Mouse (Mus musculus): ENCODE measurements at regions not wholly inside any gene's neighbourhood (a gene's known extent, or its start where the extent isn't known, plus 50 kb on each side); places are given as distances from the start of the nearest gene placed in this dataset.

DNA sequence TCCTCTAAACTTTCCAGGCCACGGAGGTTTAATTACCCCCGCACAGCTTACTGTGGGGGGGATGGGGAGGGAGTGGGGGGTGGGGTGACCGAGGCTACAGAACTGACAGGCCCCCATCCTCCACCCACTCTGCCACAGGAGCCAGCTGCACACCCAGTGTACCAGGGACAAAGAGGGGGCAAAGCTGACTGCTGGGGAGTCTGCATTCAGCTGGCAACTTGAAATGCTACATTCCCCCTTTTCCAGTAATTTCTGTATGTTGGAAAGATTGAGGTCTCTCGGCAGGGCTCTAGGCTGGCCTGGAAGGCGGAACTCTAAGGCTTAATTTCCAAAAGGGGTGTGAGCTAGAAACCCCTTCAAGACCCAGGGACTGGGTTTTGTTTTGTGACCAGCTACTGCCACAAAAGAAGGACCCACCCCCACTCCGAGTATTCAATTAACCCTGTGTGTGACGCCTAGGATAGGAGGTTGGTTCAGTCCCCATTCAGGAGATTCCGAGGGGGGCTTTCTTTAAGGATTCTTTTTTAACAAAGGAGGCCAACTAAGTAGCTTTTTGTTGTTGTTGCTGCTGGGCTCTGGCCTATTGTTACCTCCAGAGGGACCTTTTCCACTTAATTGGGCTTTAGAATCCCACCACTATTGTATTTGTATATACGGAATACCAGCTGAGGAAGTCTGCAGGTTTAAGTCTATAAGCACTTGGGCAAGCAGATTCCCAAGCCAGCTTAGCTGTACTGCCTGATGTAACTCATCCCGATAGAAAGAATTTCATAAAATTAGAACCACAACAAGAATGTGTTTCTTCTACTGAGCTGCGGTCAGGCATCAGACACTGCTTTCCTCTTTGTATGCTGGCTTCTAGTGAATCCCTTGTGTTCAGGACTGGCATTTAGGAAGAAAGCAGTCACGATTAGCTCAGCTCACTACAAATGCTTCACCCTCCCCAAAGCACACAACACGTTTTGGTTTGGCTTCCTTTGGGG, 191.2 kb downstream of the Sox11 start:
- no peak for DNase-seq

GRCm38 (mm10) chr12:27143310-27143709, 199.1 kb downstream of the Sox11 start:
- intact Hi-C loops (cut with DNase I) = no loop called here

More for the DNA sequence above, 191.2 kb downstream of the Sox11 start:
- intact Hi-C loops (cut with DNase I) = no loop called here

DNA sequence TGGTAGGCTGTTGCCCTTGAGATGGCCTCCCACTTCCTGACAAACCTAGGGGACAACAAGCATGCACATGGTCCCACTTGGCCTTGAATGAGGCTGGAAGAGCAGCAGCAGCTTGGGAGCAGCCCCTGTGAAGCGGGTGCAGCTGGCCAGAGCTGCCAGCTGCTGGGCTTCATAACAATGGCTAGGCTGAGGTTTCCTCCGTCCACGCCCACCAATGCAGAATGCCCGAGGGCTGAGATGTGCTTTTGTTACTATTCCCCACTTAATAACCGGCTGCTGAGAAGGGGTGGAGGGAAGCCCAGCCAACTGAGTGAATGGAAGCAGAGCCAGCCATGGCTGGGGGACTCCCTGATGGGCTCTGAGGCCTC, 202.1 kb downstream of the Sox11 start:
- no peak for DNase-seq

More at GRCm38 (mm10) chr12:27143310-27143709, 199.1 kb downstream of the Sox11 start:
- DNase-seq = no peak

DNA sequence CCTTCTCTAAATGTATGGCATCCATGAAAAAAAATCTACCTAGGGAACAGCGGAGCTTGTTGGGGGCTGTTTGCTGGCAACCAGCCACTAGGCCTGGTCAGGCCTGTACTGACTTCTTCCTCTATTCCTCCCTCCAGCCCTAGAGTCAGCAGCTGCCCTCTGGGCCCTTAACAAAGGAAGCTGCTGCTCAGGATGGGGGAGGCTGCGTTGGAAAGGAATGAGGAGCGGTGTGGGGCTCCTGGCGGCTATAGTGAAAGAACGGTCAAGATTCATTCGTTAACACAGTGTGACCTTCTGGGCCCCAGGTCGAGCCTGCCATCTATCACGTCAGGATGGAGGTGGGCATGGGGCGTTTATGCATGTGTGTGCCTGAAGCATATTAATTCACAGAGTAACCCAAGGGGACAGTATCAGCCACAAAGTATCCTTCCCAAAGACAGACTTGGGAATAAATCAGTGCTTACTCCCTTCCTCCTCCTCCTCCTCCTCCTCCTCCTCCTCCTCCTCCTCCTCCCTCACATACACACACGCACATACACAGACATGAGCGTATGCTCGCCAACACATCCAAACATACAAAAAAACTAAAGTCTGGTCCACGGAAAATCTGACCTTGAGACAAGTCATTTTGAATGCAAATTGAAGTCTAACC, 202.6 kb downstream of the Sox11 start:
- no peak for DNase-seq

More for the DNA sequence above, 202.1 kb downstream of the Sox11 start:
- intact Hi-C loops (cut with DNase I) = no loop called here

DNA sequence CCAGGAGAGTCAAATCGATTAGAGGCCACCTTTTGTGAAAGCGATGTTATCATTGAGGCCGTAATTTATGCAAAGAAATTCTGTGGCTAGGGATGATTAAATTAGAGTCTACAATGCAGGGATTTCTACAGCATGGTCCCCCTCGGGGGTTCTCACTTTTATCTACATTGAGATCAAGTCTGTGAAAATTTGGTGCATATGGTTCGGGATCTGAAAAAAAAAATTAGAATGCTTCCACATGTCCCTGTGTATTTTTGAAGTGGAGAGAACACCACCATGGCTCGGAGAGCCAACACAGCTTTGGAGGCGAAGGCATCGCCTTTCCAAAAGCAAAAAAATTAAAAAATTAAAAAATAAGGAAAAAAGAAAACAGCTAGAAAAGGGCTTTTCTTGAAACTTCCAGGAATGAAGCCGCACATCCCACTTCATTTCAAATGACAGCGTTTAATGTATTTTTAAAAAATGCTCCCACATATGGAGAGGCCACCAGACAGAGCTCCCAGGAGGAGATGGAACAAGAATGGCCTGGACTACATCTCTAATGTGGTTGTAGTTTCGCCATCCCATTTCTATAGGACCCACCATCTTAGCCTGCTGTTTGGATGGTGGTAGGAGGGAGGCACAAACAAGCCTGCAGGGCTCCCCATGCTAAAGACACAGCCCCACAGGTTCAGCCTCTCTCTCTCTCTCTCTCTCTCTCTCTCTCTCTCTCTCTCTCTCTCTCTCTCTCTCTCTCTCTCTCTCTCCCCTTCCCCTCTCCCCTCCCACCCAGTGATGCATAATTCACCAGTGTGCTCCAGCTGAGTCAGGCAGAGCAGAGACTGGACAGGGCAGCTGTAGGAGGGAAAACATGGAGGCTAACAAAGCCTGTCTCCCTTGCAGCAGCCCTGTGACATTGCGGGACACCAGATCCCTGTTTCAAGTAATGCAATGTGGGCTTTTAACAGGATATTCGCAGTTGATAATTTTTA, 203.4 kb downstream of the Sox11 start:
- no peak for DNase-seq
- intact Hi-C loops (cut with DNase I) = no loop called here

More for the DNA sequence above, 202.6 kb downstream of the Sox11 start:
- intact Hi-C loops (cut with DNase I) = no loop called here

GRCm38 (mm10) chr12:27135997-27136559, 206.3 kb downstream of the Sox11 start:
- DNase-seq = peak in 1 of 2 experiments; percentile 3
- intact Hi-C loops (cut with DNase I) = no loop called here

- intact Hi-C loops (cut with DNase I) = no loop called here
- DNase-seq = no peak
Observed at GRCm38 (mm10) chr12:27130544-27130943, 211.8 kb downstream of the Sox11 start.

- DNase-seq = no peak
- intact Hi-C loops (cut with DNase I) = no loop called here
Observed at GRCm38 (mm10) chr12:27127054-27127605, 215.2 kb downstream of the Sox11 start.

GRCm38 (mm10) chr12:27118581-27118980, 223.8 kb downstream of the Sox11 start:
- intact Hi-C loops (cut with DNase I) = no loop called here

GRCm38 (mm10) chr12:27115392-27115791, 227.0 kb downstream of the Sox11 start:
- intact Hi-C loops (cut with DNase I) = no loop called here
- no peak for DNase-seq

More at GRCm38 (mm10) chr12:27118581-27118980, 223.8 kb downstream of the Sox11 start:
- DNase-seq = no peak

- no peak for DNase-seq
- intact Hi-C loops (cut with DNase I) = no loop called here
Observed at GRCm38 (mm10) chr12:27104925-27105571, 237.3 kb downstream of the Sox11 start.

DNA sequence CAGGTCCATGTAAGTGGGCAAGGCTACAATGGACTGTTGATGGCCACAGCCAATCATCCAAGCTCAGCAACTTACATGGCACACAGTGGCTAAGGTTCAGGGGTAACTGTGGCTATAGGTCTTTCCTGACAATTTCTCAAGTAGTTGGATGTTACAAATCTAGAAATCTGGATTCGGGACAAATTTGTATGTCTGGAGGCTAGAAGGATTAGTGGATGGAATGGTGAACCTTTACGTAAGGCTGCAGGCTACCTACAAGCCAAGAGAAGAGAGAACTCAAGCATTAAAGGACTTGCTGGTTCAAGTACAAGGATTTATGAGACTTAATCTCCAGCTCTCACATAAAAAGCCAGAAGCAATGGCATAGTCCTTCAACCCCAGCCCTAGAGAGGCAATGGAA, 239.4 kb downstream of the Sox11 start:
- intact Hi-C loops (cut with DNase I) = no loop called here
- DNase-seq = no peak

- no peak for DNase-seq
- intact Hi-C loops (cut with DNase I) = no loop called here
Observed at GRCm38 (mm10) chr12:27089206-27089605, 253.2 kb downstream of the Sox11 start.

GRCm38 (mm10) chr12:27085890-27086289, 256.5 kb downstream of the Sox11 start:
- intact Hi-C loops (cut with DNase I) = no loop called here
- no peak for DNase-seq

DNA sequence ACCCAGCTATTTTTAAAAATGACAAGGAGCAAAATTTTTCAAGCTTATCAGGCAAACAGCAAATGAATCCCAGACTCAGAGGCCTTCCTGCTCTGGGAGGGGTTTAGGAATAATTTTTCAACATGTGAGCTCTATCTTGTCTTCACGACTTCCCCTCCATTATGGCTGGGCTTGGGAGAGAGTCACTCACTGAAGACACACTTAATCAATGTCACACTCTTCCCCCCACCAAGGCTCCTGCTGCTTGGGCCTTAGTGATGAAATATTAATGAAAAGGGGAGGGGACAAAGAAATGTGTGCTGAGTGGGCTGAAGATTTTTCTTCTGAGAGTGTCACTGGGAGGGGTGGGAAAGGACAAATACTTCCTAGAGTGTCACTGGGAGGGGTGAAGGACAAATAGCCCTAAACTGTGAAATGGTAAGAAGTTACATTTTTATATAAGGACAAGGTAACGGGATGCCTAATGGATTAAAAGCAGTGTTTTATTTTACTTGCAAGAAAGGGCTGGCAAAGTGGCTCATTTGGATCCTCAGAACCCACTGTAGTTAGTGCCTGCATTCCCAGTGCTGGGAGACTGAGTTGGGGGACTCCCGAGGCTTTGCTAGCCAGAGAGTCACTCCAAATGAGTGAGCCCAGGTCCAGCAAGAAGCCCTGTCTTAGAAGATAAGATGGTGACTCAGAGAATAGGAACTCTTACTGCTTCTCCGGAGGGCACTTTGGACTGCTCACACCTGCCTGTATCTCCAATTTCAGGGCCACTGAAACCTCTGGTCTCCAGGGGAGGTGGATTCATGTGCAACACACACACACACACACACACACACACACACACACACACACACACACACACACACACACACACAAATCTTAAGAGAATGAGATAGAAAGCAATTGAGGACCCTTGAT, 258.5 kb downstream of the Sox11 start:
- intact Hi-C loops (cut with DNase I) = no loop called here
- DNase-seq = no peak

DNA sequence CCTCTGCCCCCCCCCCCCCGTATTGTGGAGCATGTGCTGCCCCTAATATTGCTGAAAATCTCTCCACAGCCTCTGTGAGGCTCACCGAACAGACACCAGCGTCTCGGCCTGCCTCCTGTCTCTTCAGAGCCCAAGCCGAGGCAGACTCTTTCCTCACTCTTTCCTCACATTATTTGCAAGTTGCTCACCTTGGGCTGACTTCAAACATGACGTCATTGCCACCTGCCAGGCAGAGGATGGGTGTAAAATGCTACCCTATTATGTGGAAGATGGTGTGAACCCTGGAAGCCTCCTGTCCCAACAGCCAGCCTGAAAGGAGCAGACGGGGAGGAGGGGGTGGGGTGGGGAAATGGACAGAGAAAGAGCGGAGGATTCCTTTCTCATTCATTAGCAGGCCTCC, 259.3 kb downstream of the Sox11 start:
- intact Hi-C loops (cut with DNase I) = no loop called here
- no peak for DNase-seq

GRCm38 (mm10) chr12:27082624-27083023, 259.8 kb downstream of the Sox11 start:
- intact Hi-C loops (cut with DNase I) = no loop called here
- no peak for DNase-seq

DNA sequence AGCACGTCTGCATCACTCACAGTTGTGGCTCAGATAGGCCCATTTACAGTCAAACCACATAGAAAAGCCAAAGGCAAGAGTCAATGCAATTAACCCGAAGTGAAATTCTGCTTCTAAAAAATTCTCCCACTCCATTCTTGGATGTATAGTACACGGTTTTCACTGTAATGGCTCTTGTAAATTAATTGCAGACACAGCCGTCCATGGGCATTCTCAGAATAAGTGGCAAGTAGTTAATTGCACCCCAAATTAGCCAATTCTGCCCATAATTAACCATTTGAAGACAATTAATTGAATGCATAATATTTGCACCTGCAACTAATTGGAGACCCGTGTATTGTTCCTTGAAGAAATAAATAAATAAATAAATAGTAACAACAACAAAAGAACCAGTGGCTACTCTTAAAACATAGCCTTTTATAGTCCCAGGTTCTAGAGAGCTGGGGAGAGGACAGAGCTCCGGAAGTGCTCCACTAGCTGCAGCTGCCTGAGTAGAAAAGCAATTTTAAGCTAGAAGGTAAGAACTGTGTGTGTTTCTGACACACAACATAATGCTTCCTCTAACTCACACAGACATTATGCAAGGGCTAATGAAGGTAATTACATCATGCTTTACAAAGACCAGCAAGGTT, 266.2 kb downstream of the Sox11 start:
- intact Hi-C loops (cut with DNase I) = no loop called here
- no peak for DNase-seq

Data from heart, postnatal 36 days (tissue).